Mouse (Mus musculus) ES-Bruce4 (cell line): ENCODE results near the gene Dkk3.

Experiments used
- CTCF ChIP-seq: IDR thresholded peaks from one replicate; pipeline ENCODE4 v1.8.1; 2011; ENCODE audit warnings: low read depth, low read length
- EP300 ChIP-seq: IDR thresholded peaks from 2 replicates; pipeline ENCODE4 v1.6.1; 2011; ENCODE audit warnings: low read depth, low read length; ENCODE audit not compliant: insufficient read depth
- POLR2A ChIP-seq: IDR thresholded peaks from one replicate; pipeline ENCODE4 v1.8.1; 2011; ENCODE audit warnings: low read length; ENCODE audit not compliant: insufficient read depth

DNA sequence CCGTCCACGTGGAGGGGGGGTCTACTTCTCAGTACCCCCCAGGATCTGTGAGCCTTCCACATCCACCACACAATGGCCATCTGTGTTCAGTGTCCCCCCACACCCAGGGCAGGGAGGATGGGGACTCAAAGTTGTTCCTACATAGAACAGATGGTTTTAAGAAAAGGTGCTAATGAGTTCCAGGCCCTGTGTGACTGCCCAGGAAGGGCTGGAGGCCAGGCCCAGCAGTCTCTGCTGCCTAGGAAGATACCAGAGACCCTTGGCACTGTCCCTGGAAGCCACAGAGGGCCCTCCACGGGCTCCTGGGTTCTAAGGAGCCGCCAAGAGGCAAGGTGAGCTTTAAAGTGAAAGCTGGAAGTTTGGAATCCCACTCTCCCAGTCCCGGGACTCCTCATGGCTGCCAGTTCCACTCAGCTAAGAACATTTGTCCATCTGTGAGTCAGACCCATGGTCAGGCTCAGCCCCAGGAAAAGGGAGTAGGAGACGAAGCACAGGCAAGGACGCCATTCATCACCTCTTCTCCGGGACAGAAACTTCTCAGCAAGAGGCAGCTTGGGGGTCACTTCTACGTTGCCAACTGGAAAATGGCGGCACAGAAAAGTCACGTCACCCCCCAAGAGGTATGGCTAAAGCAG is 36.9 kb downstream of the Dkk3 start:
- no peak for TF ChIP-seq POLR2A
- no peak for TF ChIP-seq CTCF
- TF ChIP-seq EP300 = no peak
